Mouse (Mus musculus) brain, embryonic 14.5 days (tissue): ENCODE data around the gene Tmem88.

Experiments used
- CTCF ChIP-seq: fragments of 200-500 bp; IDR thresholded peaks from 2 replicates; pipeline ENCODE4 v1.5.1; 2012; ENCODE audit warnings: inconsistent platforms, mild to moderate bottlenecking, moderate library complexity, borderline replicate concordance; ENCODE audit not compliant: insufficient read depth, insufficient read length; ENCODE audit errors: extremely low read depth
- POLR2A ChIP-seq: fragments of 200-500 bp; IDR thresholded peaks from 2 replicates; pipeline ENCODE4 v1.6.1; 2012; ENCODE audit warnings: mild to moderate bottlenecking, inconsistent platforms, borderline replicate concordance; ENCODE audit not compliant: poor library complexity, insufficient read depth, insufficient read length, severe bottlenecking; ENCODE audit errors: extremely low read depth

- TF ChIP-seq CTCF (no peak), POLR2A (no peak)
Measured at GRCm38 (mm10) chr11:69432640-69432982, 34.6 kb upstream of the Tmem88 start.
